Mouse (Mus musculus) heart, embryonic 12.5 days (tissue): ENCODE data around the gene Olfr281. TPM values are rescaled to one million over a fixed set of nuclear protein-coding genes. Genes with fewer than 3 reads are reported as not detected.

Source experiments
- polyA plus RNA-seq: library from polyadenylated mRNA; unstranded; fragments of >200 nt; fragmentation: Nextera tagmentation; extraction: Ambion mirVana; gene quantifications from 2 replicates; pipeline ENCODE4 v1.2.1, GENCODE M21; 2016

Gene Olfr281
- polyA plus RNA-seq, 1 experiment from 2014 or later, result not detected

Other genes starting within 250 kb of the Olfr281 start
- gene Gm44579, start 231.6 kb upstream of the Olfr281 start, polyA plus RNA-seq, result not detected in 2 replicates
- not detected in 2 replicates for gene Olfr287, start 231.5 kb upstream of the Olfr281 start, polyA plus RNA-seq
- gene Olfr286, start 218.1 kb upstream of the Olfr281 start, polyA plus RNA-seq, result not detected in 2 replicates
- not detected in 2 replicates for gene H1fnt, start 195.3 kb upstream of the Olfr281 start, polyA plus RNA-seq
- gene Zfp641, start 156.4 kb upstream of the Olfr281 start, polyA plus RNA-seq, result 1.5 and 1.7 TPM in 2 replicates
- not detected in 2 replicates for gene Olfr285, start 135.2 kb upstream of the Olfr281 start, polyA plus RNA-seq
- gene Olfr284, start 111.6 kb upstream of the Olfr281 start, polyA plus RNA-seq, result not detected in 2 replicates
- not detected in 2 replicates for gene Olfr283, start 71.6 kb upstream of the Olfr281 start, polyA plus RNA-seq
- not detected in 2 replicates for gene Olfr282, start 21.4 kb upstream of the Olfr281 start, polyA plus RNA-seq
- not detected in 2 replicates for gene OR5BS1P, start 17.3 kb downstream of the Olfr281 start, polyA plus RNA-seq
- not detected in 2 replicates for gene Lalba, start 30.1 kb downstream of the Olfr281 start, polyA plus RNA-seq
- gene Olfr279, start 39.8 kb downstream of the Olfr281 start, polyA plus RNA-seq, result not detected in 2 replicates
- 95.9 and 99.7 TPM in 2 replicates for gene Kansl2, start 81.7 kb downstream of the Olfr281 start, polyA plus RNA-seq
- gene Ccnt1, start 118.3 kb downstream of the Olfr281 start, polyA plus RNA-seq, result 37.9 and 39.5 TPM in 2 replicates
- not detected in 2 replicates for gene 4930415O20Rik, start 118.4 kb downstream of the Olfr281 start, polyA plus RNA-seq
- 46.7 and 46.8 TPM in 2 replicates for gene Adcy6, start 157.5 kb downstream of the Olfr281 start, polyA plus RNA-seq
- gene Cacnb3, start 178.3 kb downstream of the Olfr281 start, polyA plus RNA-seq, result 9.5 and 10.3 TPM in 2 replicates
- 15.0 and 16.4 TPM in 2 replicates for gene Ddx23, start 210.3 kb downstream of the Olfr281 start, polyA plus RNA-seq
- gene Rnd1, start 224.9 kb downstream of the Olfr281 start, polyA plus RNA-seq, result 0.91 and 1.1 TPM in 2 replicates